Mouse (Mus musculus): ENCODE data around the gene St8sia1. TPM values are rescaled to one million over a fixed set of nuclear protein-coding genes. Genes with fewer than 3 reads are reported as not detected.
"Not testable (repeated sequence)": the region's sequence is repeated elsewhere in the genome, so short reads cannot be mapped to it uniquely, and the experiment has no call there.

The St8sia1 gene
- polyA plus RNA-seq (2015; fragmentation: Nextera tagmentation; extraction: Ambion mirVana) = 4.2 and 4.5 TPM in 2 replicates

- H3K4me1 ChIP-seq (ENCODE audit: insufficient read depth, low read length) = peaks cover 3% of the 10 kb centered on the region; the same call in 1 of the 2 replicates
- H3K9ac ChIP-seq (replicated peaks; ENCODE audit: low read length) = peak within 1 kb of the TSS; percentile 67
- peaks cover 16% of the 10 kb centered on the region for H3K27me3 ChIP-seq (ENCODE audit: insufficient read depth, low read length)
- peak within 1 kb of the TSS; percentile 63 for H3K27ac ChIP-seq (ENCODE audit: low read length)
- ATAC-seq (ENCODE audit: low FRiP score, low TSS enrichment) = peak; percentile 63
- H3K4me3 ChIP-seq (ENCODE audit: low read length) = peak within 1 kb of the TSS; percentile 65
- H3K36me3 ChIP-seq (ENCODE audit: insufficient read depth, low read length) = no peaks in the 10 kb centered on the region
- peak within 1 kb of the TSS; percentile 99 for H3K4me2 ChIP-seq (replicated peaks; ENCODE audit: low read depth, low read length)
- H3K9me3 ChIP-seq (ENCODE audit: low read length) = no peaks in the 10 kb centered on the region
- WGBS = 1% methylated on average over 44 of the region's 45 CpGs
Measured at GRCm38 (mm10) chr6:142964076-142964530, at the start of gene St8sia1. Gene St8sia1, minus strand, starts transcription at chr6:142964452.

- peaks cover 29% of the 10 kb centered on the region for H3K36me3 ChIP-seq (ENCODE audit: insufficient read depth, low read length)
- H3K9me3 ChIP-seq (ENCODE audit: low read length) = no peaks in the 10 kb centered on the region
- H3K27me3 ChIP-seq (ENCODE audit: insufficient read depth, low read length) = no peaks in the 10 kb centered on the region
- no peak overlapping the region for H3K27ac ChIP-seq (ENCODE audit: low read length)
- no peak overlapping the region for H3K4me2 ChIP-seq (replicated peaks; ENCODE audit: low read depth, low read length)
- ATAC-seq (ENCODE audit: low FRiP score, low TSS enrichment) = no peak
- H3K4me3 ChIP-seq (ENCODE audit: low read length) = no peak overlapping the region
- H3K4me1 ChIP-seq (ENCODE audit: insufficient read depth, low read length) = no peaks in the 10 kb centered on the region
- no peak overlapping the region for H3K9ac ChIP-seq (replicated peaks; ENCODE audit: low read length)
- WGBS = 91% methylated on average over 15 of the region's 15 CpGs
Measured at GRCm38 (mm10) chr6:143012513-143013215, 48.4 kb upstream of the St8sia1 start.

GRCm38 (mm10) chr6:143008865-143009264 is 44.6 kb upstream of the St8sia1 start:
- H3K27me3 ChIP-seq (ENCODE audit: insufficient read depth, low read length) = no peaks in the 10 kb centered on the region
- 0 out of 2 replicates have a peak, but pooled peaks cover 18% of the 10 kb centered on the region for H3K36me3 ChIP-seq (ENCODE audit: insufficient read depth, low read length)
- peaks cover 4% of the 10 kb centered on the region for H3K9me3 ChIP-seq (ENCODE audit: low read length)
- no peak overlapping the region for H3K9ac ChIP-seq (replicated peaks; ENCODE audit: low read length)
- no peak for ATAC-seq (ENCODE audit: low FRiP score, low TSS enrichment)
- H3K4me2 ChIP-seq (replicated peaks; ENCODE audit: low read depth, low read length) = no peak overlapping the region
- H3K4me1 ChIP-seq (ENCODE audit: insufficient read depth, low read length) = no peaks in the 10 kb centered on the region
- WGBS = 93% methylated on average over 5 of the region's 5 CpGs
- no peak overlapping the region for H3K27ac ChIP-seq (ENCODE audit: low read length)
- H3K4me3 ChIP-seq (ENCODE audit: low read length) = no peak overlapping the region

- 92% methylated on average over 9 of the region's 9 CpGs for WGBS
- H3K36me3 ChIP-seq (ENCODE audit: insufficient read depth, low read length); H3K27ac ChIP-seq (ENCODE audit: low read length); H3K27me3 ChIP-seq (ENCODE audit: insufficient read depth, low read length); H3K4me2 ChIP-seq (replicated peaks; ENCODE audit: low read depth, low read length); H3K9me3 ChIP-seq (ENCODE audit: low read length); H3K4me3 ChIP-seq (ENCODE audit: low read length); ATAC-seq (ENCODE audit: low FRiP score, low TSS enrichment); H3K9ac ChIP-seq (replicated peaks; ENCODE audit: low read length); H3K4me1 ChIP-seq (ENCODE audit: insufficient read depth, low read length): not testable (repeated sequence)
Measured at GRCm38 (mm10) chr6:143005209-143005608, 41.0 kb upstream of the St8sia1 start.

GRCm38 (mm10) chr6:143004801-143005200 is 40.5 kb upstream of the St8sia1 start:
- WGBS = 75% methylated on average over 9 of the region's 9 CpGs
- Histone ChIP-seq H3K4me2 (replicated peaks; ENCODE audit: low read depth, low read length) (no peak overlapping the region), H3K36me3 (ENCODE audit: insufficient read depth, low read length) (no peaks in the 10 kb centered on the region), H3K4me3 (ENCODE audit: low read length) (no peak overlapping the region), H3K9me3 (ENCODE audit: low read length) (peaks cover 4% of the 10 kb centered on the region), H3K4me1 (ENCODE audit: insufficient read depth, low read length) (no peaks in the 10 kb centered on the region), H3K27me3 (ENCODE audit: insufficient read depth, low read length) (no peaks in the 10 kb centered on the region), H3K27ac (ENCODE audit: low read length) (no peak overlapping the region), H3K9ac (replicated peaks; ENCODE audit: low read length) (no peak overlapping the region)
- ATAC-seq (ENCODE audit: low FRiP score, low TSS enrichment) = no peak

- H3K4me3 ChIP-seq (ENCODE audit: low read length) = no peak overlapping the region
- H3K4me2 ChIP-seq (replicated peaks; ENCODE audit: low read depth, low read length) = no peak overlapping the region
- H3K27me3 ChIP-seq (ENCODE audit: insufficient read depth, low read length) = no peaks in the 10 kb centered on the region
- ATAC-seq (ENCODE audit: low FRiP score, low TSS enrichment) = no peak
- no peak overlapping the region for H3K27ac ChIP-seq (ENCODE audit: low read length)
- no peaks in the 10 kb centered on the region for H3K9me3 ChIP-seq (ENCODE audit: low read length)
- no peaks in the 10 kb centered on the region for H3K36me3 ChIP-seq (ENCODE audit: insufficient read depth, low read length)
- H3K4me1 ChIP-seq (ENCODE audit: insufficient read depth, low read length) = peaks cover 17% of the 10 kb centered on the region
- 56% methylated on average over 12 of the region's 12 CpGs for WGBS
- no peak overlapping the region for H3K9ac ChIP-seq (replicated peaks; ENCODE audit: low read length)
Measured at GRCm38 (mm10) chr6:142998221-142998999, 34.2 kb upstream of the St8sia1 start.

GRCm38 (mm10) chr6:142996887-142997286 is 32.6 kb upstream of the St8sia1 start:
- Histone ChIP-seq H3K27me3 (ENCODE audit: insufficient read depth, low read length) (no peaks in the 10 kb centered on the region), H3K36me3 (ENCODE audit: insufficient read depth, low read length) (no peaks in the 10 kb centered on the region), H3K27ac (ENCODE audit: low read length) (no peak overlapping the region), H3K9ac (replicated peaks; ENCODE audit: low read length) (no peak overlapping the region), H3K4me1 (ENCODE audit: insufficient read depth, low read length) (peaks cover 17% of the 10 kb centered on the region), H3K4me3 (ENCODE audit: low read length) (no peak overlapping the region), H3K4me2 (replicated peaks; ENCODE audit: low read depth, low read length) (no peak overlapping the region), H3K9me3 (ENCODE audit: low read length) (no peaks in the 10 kb centered on the region)
- no peak for ATAC-seq (ENCODE audit: low FRiP score, low TSS enrichment)
- 82% methylated on average over 3 of the region's 3 CpGs for WGBS

- 73% methylated on average over 5 of the region's 5 CpGs for WGBS
- H3K27me3 ChIP-seq (ENCODE audit: insufficient read depth, low read length) = no peaks in the 10 kb centered on the region
- no peak overlapping the region for H3K9ac ChIP-seq (replicated peaks; ENCODE audit: low read length)
- no peak overlapping the region for H3K4me2 ChIP-seq (replicated peaks; ENCODE audit: low read depth, low read length)
- H3K4me1 ChIP-seq (ENCODE audit: insufficient read depth, low read length) = peaks cover 17% of the 10 kb centered on the region
- H3K36me3 ChIP-seq (ENCODE audit: insufficient read depth, low read length) = no peaks in the 10 kb centered on the region
- H3K9me3 ChIP-seq (ENCODE audit: low read length) = no peaks in the 10 kb centered on the region
- no peak overlapping the region for H3K4me3 ChIP-seq (ENCODE audit: low read length)
- H3K27ac ChIP-seq (ENCODE audit: low read length) = no peak overlapping the region
- no peak for ATAC-seq (ENCODE audit: low FRiP score, low TSS enrichment)
Measured at GRCm38 (mm10) chr6:142995567-142995966, 31.3 kb upstream of the St8sia1 start.

- 45% methylated on average over 7 of the region's 7 CpGs for WGBS
- Histone ChIP-seq H3K4me3 (ENCODE audit: low read length) (no peak overlapping the region), H3K4me2 (replicated peaks; ENCODE audit: low read depth, low read length) (no peak overlapping the region), H3K9ac (replicated peaks; ENCODE audit: low read length) (no peak overlapping the region), H3K4me1 (ENCODE audit: insufficient read depth, low read length) (peaks cover 17% of the 10 kb centered on the region), H3K36me3 (ENCODE audit: insufficient read depth, low read length) (no peaks in the 10 kb centered on the region), H3K9me3 (ENCODE audit: low read length) (no peaks in the 10 kb centered on the region), H3K27me3 (ENCODE audit: insufficient read depth, low read length) (no peaks in the 10 kb centered on the region), H3K27ac (ENCODE audit: low read length) (no peak overlapping the region)
- ATAC-seq (ENCODE audit: low FRiP score, low TSS enrichment) = no peak
Measured at GRCm38 (mm10) chr6:142994821-142995220, 30.6 kb upstream of the St8sia1 start.

All from kidney, embryonic 16.5 days (tissue).